Comparison of ENCODE assay signal across 15 mouse cellular contexts in the genomic region with DNA sequence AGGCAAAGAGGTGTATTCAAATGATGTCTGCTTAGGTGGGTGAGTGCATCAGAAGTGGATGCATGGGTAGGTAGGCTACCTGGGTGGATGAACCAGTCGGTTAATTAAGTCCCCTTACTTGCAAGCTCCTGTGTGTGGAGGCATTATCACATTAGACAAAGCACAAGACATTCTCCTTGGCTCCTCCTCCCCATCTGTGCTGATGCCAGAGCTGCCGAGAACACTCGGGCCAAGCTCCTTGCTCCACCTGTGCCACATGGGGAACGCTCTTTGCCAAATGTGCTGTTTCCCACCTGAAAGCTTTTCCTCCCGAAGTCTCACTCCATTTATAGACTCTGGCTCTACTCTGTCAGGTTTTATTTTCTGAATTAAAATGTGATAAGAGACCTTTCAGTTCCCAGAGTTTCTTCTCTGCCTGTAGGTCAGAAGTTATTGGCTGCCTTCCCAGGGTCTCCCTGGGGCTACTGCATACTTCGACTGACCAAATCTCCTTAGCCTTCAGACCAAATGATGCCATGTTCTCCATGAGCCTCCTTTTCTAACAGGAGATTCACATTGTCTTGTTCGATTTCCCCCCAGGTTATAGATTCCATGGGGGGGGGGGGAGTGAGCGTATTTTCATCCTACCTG. TPM values are rescaled to one million over a fixed set of nuclear protein-coding genes. Genes with fewer than 3 reads are reported as not detected.
DNase-seq lines count a peak whose midpoint lies in the region; ATAC-seq and TF ChIP-seq lines count a peak whose summit lies in the region.
"Had no signal": no experiment of that assay in that cellular context is flagged by ENCODE, and none has a peak within 500 bp of the region (broad histone marks: within the 10 kb centered on the region; RNA-seq: fewer than 3 reads in every experiment).

No protein-coding gene starts in this region.

- no peaks in the 10 kb centered on the region for H3K9me3 ChIP-seq in hindbrain, embryonic 16.5 days (ENCODE audit: control insufficient read depth, low read length)
- no peaks in the 10 kb centered on the region for H3K9me3 ChIP-seq in hindbrain, embryonic 11.5 days (ENCODE audit: control insufficient read depth, low read length)
- H3K9me3 ChIP-seq in forebrain, embryonic 12.5 days: no peaks in the 10 kb centered on the region
- H3K9me3 ChIP-seq: forebrain, embryonic 10.5 days; hindbrain, embryonic 12.5 days; neural tube, embryonic 13.5 days had no signal

- no peak for TF ChIP-seq POLR2A in cerebellum, adult 2 months (IDR thresholded peaks at IDR 0.05; ENCODE audit: borderline replicate concordance, insufficient read depth, low read length)

- H3K27me3 ChIP-seq in cerebellum, adult 2 months (ENCODE audit: control insufficient read depth, insufficient read depth, low read length): no peaks in the 10 kb centered on the region
- no peaks in the 10 kb centered on the region for H3K27me3 ChIP-seq in hindbrain, embryonic 16.5 days (replicated peaks; ENCODE audit: control insufficient read depth, insufficient read depth, low read length)
- H3K27me3 ChIP-seq in hindbrain, embryonic 11.5 days (ENCODE audit: control insufficient read depth, insufficient read depth, low read length): no peaks in the 10 kb centered on the region
- H3K27me3 ChIP-seq in forebrain, embryonic 12.5 days: no peaks in the 10 kb centered on the region
- H3K27me3 ChIP-seq: hindbrain, embryonic 12.5 days; neural tube, embryonic 13.5 days had no signal

- no peaks in the 10 kb centered on the region for H3K36me3 ChIP-seq in hindbrain, embryonic 16.5 days (ENCODE audit: control insufficient read depth, insufficient read depth, low read length)
- H3K36me3 ChIP-seq in hindbrain, embryonic 11.5 days (ENCODE audit: control insufficient read depth, insufficient read depth, low read length): no peaks in the 10 kb centered on the region
- H3K36me3 ChIP-seq in forebrain, embryonic 12.5 days (replicated peaks): no peaks in the 10 kb centered on the region
- H3K36me3 ChIP-seq: forebrain, embryonic 10.5 days; hindbrain, embryonic 12.5 days; neural tube, embryonic 13.5 days had no signal

- no peak overlapping the region for H3K27ac ChIP-seq in cerebellum, adult 2 months (ENCODE audit: insufficient read depth, low read length)
- 0 out of 2 replicates have a peak overlapping the region, but pooled peaks have one; percentile 23 for H3K27ac ChIP-seq in hindbrain, embryonic 16.5 days (ENCODE audit: low read depth, low read length)
- H3K27ac ChIP-seq in hindbrain, embryonic 11.5 days (ENCODE audit: low read depth, low read length): no peak overlapping the region
- no peak overlapping the region for H3K27ac ChIP-seq in forebrain, embryonic 12.5 days
- H3K27ac ChIP-seq: forebrain, embryonic 10.5 days; hindbrain, embryonic 12.5 days; macrophage; neural tube, embryonic 13.5 days had no signal

- H3K9ac ChIP-seq in hindbrain, embryonic 16.5 days (ENCODE audit: low read depth, low read length): no peak overlapping the region
- no peak overlapping the region for H3K9ac ChIP-seq in hindbrain, embryonic 11.5 days (ENCODE audit: low read depth, low read length)
- no peak overlapping the region for H3K9ac ChIP-seq in forebrain, embryonic 12.5 days
- H3K9ac ChIP-seq: hindbrain, embryonic 12.5 days; lung, embryonic 14.5 days; neural tube, embryonic 13.5 days had no signal

- 18% methylated on average over 8 of the region's 8 CpGs for WGBS in cerebellum, adult 2 months
- 54% methylated on average over 8 of the region's 8 CpGs for WGBS in hindbrain, embryonic 16.5 days
- 84% methylated on average over 8 of the region's 8 CpGs for WGBS in hindbrain, embryonic 11.5 days
- WGBS in forebrain, embryonic 12.5 days: 83% methylated on average over 8 of the region's 8 CpGs

- no peak overlapping the region for H3K4me3 ChIP-seq in cerebellum, adult 2 months (replicated peaks; ENCODE audit: insufficient read depth, low read depth, low read length)
- no peak overlapping the region for H3K4me3 ChIP-seq in hindbrain, embryonic 16.5 days (ENCODE audit: low read length)
- no peak overlapping the region for H3K4me3 ChIP-seq in hindbrain, embryonic 11.5 days (ENCODE audit: low read depth, low read length)
- no peak overlapping the region for H3K4me3 ChIP-seq in forebrain, embryonic 12.5 days (replicated peaks)
- H3K4me3 ChIP-seq: forebrain, embryonic 10.5 days; hindbrain, embryonic 12.5 days; neural tube, embryonic 13.5 days had no signal

- H3K4me1 ChIP-seq in cerebellum, adult 2 months (ENCODE audit: control insufficient read depth, insufficient read depth, low read length): peaks cover 5% of the 10 kb centered on the region; the same call in 1 of the 2 replicates
- H3K4me1 ChIP-seq in hindbrain, embryonic 16.5 days (ENCODE audit: control insufficient read depth, insufficient read depth, low read depth, low read length): peaks cover 13% of the 10 kb centered on the region
- H3K4me1 ChIP-seq in hindbrain, embryonic 11.5 days (replicated peaks; ENCODE audit: control insufficient read depth, insufficient read depth, low read length): no peaks in the 10 kb centered on the region
- H3K4me1 ChIP-seq in forebrain, embryonic 12.5 days: peaks cover 30% of the 10 kb centered on the region

- no peak overlapping the region for H3K4me2 ChIP-seq in hindbrain, embryonic 16.5 days (ENCODE audit: low read length)
- H3K4me2 ChIP-seq in hindbrain, embryonic 11.5 days (replicated peaks; ENCODE audit: low read depth, low read length): no peak overlapping the region
- no peak overlapping the region for H3K4me2 ChIP-seq in forebrain, embryonic 12.5 days
- H3K4me2 ChIP-seq: hindbrain, embryonic 12.5 days; lung, embryonic 14.5 days; neural tube, embryonic 13.5 days had no signal

- ATAC-seq in cerebellum, adult (ENCODE audit: insufficient number of reproducible peaks, low FRiP score, low TSS enrichment): no peak
- 0 out of 2 replicates have a peak, but pooled peaks have one; percentile 61 for ATAC-seq in hindbrain, embryonic 16.5 days
- ATAC-seq in hindbrain, embryonic 11.5 days (ENCODE audit: low FRiP score): no peak
- ATAC-seq in forebrain, embryonic 12.5 days (ENCODE audit: low FRiP score): no peak
- ATAC-seq: midbrain, embryonic 16.5 days had no signal

- DNase-seq in cerebellum, adult 2 months: peak; percentile 41 to 48
- DNase-seq in hindbrain, embryonic 11.5 days (ENCODE audit: low spot score): no peak
- DNase-seq in NIH3T3 (ENCODE audit: low read depth): peak; percentile 71
- peak; percentile 36 for DNase-seq in cerebellum, adult 9-11 months
- no peak for DNase-seq in layer of hippocampus, adult 9-11 months
- DNase-seq: kidney, adult 11 months had no signal

- no peak for TF ChIP-seq CTCF in cerebellum, adult 2 months (IDR thresholded peaks at IDR 0.05; ENCODE audit: borderline replicate concordance, insufficient read depth, low read depth, low read length)

RNA-seq across cellular contexts. Expression of gene Adrb1, which starts 20.5 kb away (rescaled TPM):
- polyA plus RNA-seq in cerebellum, adult 2 months (2012; rRNA removed): 4.0 and 4.1 TPM in 2 replicates
- 0.56 and 0.71 TPM in 2 replicates for polyA plus RNA-seq in hindbrain, embryonic 16.5 days (2015; fragmentation: Nextera tagmentation; extraction: Ambion mirVana)
- 0.11 and 0.17 TPM in 2 replicates for polyA plus RNA-seq in hindbrain, embryonic 11.5 days (2014; fragmentation: Nextera tagmentation; extraction: Ambion mirVana)
- 0.52 and 0.85 TPM in 2 replicates for polyA plus RNA-seq in forebrain, embryonic 12.5 days (2016; fragmentation: Nextera tagmentation; extraction: Ambion mirVana)

Comparison
In these comparisons a context has a peak if more than half of its experiments do, and no peak if none do; other contexts are left out.
1. DNase-seq: peak in cerebellum, adult 2 months (2 of 2), NIH3T3 (single experiment) and cerebellum, adult 9-11 months (single experiment); none in hindbrain, embryonic 11.5 days (single experiment) and layer of hippocampus, adult 9-11 months (single experiment).